Mouse (Mus musculus): ENCODE measurements around the gene Gtf3c5.

DNA sequence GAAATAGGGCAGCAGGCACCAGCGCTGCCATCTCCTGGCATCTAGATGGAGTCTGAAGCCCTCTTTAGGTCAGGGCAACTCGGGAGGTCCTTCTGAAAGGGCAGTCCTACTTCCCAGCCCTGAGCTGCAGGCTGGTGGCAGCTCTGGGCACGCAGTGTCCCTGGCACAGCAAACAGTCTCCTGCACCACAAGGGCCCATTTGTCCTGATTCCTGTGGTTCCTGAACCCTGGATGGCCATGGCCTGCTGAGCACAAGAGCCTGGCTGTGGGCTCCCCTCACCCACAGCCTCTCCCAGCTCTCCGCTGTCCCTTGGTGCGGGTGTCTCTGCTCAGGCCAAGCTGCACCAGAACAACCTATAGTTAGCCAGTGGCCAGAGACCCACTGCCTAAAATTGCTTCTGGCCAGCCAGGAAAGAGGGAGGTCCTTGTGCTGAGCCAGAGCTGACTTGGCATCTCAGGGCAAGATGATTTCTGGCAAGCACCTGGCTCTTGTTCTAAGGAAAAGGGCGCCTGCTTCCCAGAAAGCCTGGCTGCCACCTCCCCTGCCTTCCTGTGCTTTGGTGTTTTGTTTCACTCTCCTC, 61.9 kb downstream of the Gtf3c5 start:
- no peak for TF ChIP-seq CTCF (IDR thresholded peaks at IDR 0.05; ENCODE audit: insufficient read depth, low read depth, low read length)
- TF ChIP-seq POLR2A (IDR thresholded peaks at IDR 0.05; ENCODE audit: insufficient read depth, low read depth, low read length): no peak
